Mouse (Mus musculus) B cell, adult 2 months (primary cell): ENCODE measurements around the gene Gstm2.

Experiments used
- DNase-seq, 2 experiments: peaks; one replicate each; pipeline ENCODE4 v3.0.0; 2022

Gstm2 gene

DNA sequence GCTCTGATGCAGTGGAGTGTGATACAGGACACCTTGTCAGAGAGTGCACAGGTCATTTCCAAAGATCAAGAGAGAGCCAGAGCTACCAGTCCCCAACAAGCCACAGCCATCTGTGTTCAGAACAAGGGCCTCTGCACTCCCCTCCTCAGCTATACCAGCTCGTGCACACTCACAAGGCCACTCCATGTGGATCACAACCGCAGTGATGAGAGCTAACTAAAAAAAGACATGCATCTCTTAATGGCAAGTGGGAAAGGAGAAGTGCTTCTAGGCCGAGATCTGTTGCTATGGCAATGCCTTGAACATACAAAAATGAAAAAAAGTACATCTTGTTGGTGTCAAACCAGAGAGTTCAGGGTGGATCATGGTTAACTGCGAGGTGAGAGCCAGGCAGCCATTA, 46.4 kb downstream of the Gstm2 start:
- DNase-seq = no peak

DNA sequence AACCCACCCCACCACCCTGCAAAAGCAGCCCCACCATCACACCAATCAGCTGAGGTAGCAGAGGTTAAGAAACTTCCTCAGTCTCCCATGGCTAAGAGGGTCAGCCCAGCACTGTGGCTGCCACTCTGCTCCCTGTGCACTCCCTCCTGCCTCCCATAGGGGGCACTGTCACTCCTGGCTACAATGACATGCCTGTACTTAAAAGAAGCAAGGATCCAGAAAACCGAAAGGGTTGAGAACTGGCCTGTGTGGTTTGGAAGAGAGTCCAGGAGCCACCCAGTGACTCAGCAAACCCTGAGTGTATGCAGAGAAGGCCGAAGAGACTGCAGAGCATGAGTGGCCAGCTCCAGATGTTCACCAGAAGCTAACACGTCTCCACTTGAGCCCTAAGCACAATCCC, 46.9 kb downstream of the Gstm2 start:
- peak; percentile 55 to 61 for DNase-seq

DNA sequence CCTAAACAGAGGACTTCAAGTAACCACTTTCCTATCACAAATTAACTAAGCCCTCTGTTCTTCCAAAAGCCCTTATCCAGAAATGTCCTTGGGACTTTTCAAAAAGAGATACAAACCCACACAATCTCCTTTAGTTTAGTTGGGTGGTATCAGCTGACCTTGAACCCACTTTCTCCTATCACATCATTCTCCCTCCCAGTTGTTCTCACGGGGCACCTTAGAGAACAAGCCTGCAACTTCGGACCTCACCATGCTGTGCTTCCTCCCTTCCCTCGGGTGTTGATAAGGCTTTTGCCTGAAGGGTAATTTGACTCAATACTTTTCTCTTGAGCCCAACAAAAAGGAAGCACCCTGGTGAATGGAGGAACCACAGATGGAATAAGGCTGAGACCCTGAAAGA, 50.4 kb downstream of the Gstm2 start:
- DNase-seq = no peak

DNA sequence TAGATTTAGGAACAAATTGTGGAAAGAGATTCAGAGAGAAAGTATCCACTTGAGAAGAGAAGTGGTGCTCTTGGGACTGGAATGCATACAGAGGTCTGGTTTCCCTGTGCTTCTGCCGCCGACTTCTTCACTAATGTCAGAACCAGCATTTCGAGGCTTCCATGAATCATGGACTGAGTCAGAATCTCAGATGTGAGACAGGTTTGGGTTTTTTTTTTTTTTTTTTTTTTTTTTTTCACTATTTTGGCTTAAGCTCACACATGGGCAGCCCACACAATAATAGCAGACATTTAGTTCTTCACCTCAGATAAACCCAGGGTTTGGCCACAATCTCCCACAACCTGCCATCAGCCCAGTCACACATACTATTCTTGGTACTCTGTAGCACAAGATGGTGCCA, 51.0 kb downstream of the Gstm2 start:
- no peak for DNase-seq

DNA sequence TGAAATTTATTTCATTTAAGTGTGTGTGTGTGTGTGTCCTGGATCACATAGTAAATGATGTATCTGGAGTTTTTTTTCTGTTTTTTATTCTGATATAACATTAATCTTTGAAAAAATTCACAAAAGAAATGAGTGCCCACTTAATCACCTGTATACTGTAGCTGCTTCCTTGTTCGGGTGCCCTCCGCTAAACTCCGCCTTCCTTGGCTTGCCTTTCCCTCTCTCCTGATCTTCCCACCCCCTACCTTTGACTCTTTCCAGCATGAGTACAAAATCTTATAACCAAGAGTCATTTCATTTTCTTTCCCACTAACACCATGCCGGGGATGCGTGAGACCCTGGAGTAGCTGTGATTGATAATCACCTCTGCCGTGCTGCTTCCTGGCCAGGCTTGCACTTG, 54.1 kb downstream of the Gstm2 start:
- DNase-seq = no peak
